Mouse (Mus musculus) thymus, postnatal 10 days (tissue): ENCODE data around the gene Rnaseh2b.
A peak's percentile ranks its signal among the peaks of the same experiment; 100 is the strongest.

Experiments
- DNase-seq, 2 experiments: peaks; one replicate each; pipeline ENCODE4 v3.0.0; 2021; ENCODE audit warnings: low spot score in 2 of 2

Rnaseh2b gene

DNA sequence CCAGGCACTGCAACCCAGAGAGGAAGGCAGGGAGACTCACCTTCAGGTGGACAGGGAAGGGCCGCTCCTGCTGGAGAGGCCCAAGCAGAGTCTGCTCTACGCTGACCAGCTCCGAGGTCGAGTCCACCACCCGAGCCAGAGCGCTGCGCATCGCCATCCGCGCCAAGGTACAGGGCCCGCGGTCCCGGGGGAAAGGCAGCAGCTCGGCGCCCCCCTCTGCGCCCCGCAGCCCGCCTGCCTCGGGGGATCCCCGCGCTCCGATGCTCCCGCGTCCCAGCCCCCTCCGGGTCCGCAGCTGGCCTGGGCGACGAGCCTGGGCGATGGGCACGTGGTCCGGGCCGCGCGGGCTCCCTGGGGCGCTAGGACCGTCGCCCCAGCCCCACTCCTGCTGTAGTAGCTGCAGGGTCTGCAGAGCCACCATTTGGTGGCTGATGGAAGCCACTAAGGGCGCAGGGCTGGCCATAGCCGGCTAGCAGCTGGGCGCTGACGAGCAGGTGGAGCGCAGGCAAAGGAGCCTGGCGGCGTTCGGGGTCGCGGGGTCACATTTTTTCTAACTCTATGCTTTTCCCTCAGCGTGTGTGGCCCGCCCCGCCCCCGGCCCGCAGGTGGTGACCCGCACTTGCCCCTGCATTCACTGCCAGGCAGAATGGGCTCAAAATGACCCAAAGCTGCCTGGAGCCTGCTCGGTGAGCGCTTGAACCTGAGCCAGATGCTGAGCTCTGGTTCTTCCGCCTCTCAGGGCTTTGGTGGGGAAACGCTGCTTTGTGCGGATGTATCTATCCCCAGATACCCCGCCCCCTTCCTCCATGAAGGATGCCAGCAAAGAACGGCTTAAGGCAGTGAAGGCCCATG, at the start of gene Rnaseh2b, which contains the start of gene Dleu7:
Gene Rnaseh2b, plus strand, starts transcription at position 102 of the 852 bp plus-strand sequence.
Gene Dleu7, minus strand, starts transcription at position 560 of the 852 bp plus-strand sequence.
- DNase-seq, result peak; percentile 62 to 71

DNA sequence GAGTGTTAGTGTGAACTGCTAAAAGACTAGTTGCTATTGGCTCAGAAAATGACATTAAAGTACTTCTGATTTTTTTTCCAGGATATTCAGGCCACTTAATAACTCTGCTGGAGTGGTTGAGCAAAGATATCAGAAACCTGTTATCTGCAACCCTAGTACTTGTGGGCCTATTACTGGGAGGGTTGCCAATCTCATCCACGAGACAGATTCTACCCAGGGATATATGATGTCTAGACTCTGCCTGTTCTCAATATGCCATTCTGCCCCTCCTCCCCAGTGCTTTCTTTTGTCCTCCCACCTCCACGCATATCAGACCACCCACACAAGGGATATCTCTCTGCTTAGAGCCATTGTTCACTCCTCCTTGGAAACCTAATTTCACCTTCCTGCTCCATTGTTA, 48.9 kb upstream of the Rnaseh2b start:
- DNase-seq, result no peak

DNA sequence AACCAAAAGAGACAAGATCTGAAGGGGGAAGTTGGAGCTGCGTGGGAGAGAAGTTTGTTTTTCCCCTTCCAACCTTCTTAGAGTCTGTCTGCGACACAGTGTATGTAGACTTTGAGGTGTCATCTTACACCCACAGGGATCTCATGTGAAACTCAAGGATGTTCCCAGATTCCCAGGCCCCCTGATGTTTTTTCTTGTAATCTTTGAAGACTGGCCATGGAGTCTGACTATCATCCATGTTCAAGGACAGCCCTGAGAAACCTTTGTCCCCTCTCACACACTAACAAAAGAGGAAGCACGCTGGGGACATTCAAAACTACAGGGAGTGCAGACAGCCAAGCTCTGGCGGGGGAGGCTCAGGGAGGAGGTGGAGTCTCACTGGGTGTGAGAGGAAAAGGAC, 46.8 kb upstream of the Rnaseh2b start:
- no peak for DNase-seq

DNA sequence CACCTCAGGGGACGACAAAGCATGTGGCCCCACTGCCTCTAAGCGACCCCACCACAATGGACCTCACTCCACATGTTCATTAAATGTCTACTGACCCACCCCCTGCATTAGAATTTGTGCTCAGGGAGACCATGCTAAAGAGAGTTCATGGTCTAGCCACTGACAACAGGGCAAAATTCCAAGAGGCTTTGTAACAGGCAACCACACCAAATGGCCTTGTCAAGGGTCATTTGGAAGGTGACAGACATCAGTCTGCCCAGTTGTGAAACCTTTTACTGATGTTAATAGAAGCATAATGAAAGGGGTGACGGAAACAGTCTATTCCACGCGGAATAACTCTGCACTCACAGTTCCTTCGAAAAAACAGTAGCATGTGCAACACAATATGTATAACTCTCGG, 44.0 kb upstream of the Rnaseh2b start:
- no peak for DNase-seq

DNA sequence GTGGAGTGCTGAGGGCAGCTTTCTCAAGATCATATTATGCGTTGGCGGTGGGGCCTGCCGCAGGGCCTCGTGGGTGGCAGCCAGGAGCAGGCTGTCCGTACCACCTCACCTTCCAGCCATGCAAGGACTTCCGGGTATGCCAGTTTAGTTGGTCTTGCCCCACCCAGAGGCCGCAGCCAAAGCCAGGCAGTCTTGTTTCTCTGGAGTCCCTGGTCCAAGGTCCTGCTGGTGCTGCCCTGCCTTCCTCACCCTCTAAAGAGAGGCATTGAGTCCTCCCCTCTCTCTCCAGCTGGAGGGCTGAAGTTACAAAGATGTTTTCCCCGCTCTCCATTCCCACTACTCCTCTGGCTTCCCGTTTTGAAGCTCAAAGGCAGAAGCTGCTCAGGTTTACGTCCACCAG, 43.6 kb upstream of the Rnaseh2b start:
- no peak for DNase-seq

DNA sequence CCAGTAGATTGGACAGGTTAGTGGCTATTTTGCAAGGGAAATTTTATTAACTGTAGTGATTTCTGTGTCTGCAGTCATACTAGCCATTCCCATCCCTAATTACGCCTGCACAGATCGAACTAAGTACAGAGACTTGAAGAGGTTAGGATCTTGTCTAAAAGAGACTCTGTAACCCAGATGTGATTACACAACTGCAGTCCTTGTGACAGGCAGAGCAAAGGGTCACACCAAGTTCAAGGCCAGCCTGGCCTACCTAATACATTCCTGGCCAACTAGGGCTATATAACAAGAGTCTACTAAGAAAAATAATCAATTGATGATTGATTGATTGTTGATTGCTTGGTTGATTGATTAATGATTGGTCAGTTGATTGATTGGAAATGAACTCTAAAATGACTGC, 43.1 kb upstream of the Rnaseh2b start:
- no peak for DNase-seq

DNA sequence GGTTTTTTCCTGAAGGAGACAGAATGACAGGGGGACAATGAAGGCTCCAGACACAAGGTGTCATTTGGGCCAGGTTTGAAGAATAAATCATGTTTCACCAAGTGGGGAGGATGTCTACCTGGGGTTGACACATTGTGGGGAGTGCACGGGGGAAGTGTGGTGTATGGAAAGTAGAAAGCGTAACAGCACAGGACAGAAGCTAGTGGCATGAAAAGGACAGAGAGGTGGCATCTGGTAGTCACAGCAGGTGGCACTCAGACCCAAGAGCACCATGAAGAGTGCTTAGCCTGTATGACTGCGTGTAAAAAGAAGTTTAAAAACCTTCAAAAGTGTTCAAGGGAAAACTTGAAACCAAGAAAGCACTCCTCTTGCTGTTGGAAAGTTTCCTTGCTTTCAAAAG, 42.3 kb upstream of the Rnaseh2b start:
- no peak for DNase-seq

DNA sequence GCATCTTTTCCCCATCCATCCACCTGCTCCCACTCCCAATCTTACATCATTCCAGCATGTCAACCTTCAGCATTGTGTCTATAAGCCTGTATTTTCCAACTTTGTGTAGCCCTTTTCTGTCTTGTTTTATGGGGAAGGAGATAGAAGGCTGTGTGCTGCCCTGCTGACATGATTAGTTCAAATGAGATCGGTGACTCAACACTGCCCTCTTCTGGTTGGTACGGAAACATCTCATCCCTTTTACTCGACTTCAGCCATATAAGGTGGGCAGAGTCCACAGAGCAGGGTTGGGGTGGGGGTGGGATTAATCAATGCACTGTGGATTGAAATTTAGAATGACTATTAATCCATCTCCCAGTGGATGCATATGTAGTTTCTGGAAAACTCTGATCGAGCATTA, 40.4 kb upstream of the Rnaseh2b start:
- DNase-seq, result peak in 1 of 2 experiments; percentile 68

DNA sequence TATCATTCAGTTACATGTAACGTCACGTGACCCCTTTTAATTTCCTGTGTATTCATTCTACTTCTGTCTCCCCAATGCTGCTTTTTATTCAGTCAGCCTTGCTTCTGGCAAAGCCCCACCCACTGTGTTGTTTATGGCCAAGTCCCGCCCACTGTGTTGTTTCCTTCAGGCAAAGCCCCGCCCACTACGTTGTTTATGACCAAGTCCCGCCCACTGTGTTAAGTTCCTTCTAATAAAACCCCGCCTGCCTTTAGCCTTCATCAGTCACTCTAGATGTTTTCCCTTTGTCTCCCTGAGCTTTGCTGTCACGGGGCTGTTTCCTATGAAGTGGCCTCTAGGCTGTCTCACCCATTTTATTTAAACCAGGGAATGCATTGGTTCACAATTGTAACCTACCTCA, 38.0 kb upstream of the Rnaseh2b start:
- DNase-seq, result no peak

DNA sequence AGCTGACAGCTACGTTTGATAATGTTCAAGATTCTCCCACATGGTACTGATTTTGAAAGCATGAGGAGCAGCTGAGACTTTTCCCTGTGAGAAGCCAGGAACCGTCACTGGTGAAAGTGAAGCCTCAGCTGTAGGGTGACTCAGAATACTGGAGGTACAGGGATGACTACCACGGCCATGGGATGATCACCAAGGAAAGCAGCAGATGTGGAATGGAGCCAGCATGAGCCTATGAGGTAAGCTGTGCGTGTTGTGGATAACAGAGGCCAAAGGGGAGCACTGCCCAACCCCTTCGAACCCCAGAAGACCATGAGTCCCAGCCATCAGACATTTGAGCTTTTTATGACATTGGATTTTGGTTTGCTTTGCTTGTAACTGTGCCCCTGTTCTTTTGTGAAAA, 36.3 kb upstream of the Rnaseh2b start:
- DNase-seq, result no peak

DNA sequence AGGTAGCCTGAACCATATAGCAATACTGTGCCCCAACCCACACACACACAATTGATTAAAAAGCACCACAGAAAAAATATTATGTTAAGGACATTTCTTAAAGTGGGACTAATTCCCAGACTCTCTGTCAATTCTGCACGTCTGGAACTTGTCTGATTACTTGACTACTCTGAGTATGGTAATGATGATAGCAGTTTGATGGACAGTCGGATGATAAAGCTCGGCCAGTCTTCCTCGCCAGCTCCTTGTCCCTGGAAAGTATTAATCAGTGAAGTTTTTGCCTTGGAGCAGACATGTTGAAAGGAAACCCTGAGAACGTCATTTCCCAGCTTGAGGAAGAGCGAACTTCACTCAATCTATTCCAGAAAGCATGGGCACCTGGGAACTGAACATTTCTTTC, 34.3 kb upstream of the Rnaseh2b start:
- DNase-seq, result no peak

DNA sequence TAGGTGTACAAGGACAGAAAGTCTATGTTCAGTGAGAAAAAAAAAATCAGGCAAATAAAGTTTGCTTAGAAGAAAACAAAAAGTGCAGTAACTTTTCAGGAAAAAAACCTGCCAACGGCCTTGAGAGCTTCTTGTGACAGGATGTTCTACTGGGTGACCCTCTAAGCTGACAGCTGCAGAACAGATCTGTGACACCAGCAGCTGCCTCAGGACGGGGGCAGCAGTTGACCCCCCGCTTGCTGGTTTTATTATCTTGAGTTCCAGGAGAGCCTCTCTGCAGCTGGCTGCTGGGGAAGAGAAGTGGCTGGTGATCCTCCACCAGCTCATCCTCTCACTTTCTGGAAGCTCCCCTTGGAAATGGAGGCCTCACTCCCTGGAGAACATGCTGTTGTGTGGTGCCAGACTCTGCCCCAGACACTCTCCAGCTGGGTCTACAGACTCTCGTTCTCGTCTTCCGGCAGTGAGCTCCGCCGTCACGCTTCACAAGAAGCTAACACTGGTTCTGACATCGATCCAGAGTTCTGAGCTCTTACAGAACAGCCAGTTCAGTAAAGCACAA, 33.3 kb upstream of the Rnaseh2b start:
- DNase-seq, result peak; percentile 8 to 12

DNA sequence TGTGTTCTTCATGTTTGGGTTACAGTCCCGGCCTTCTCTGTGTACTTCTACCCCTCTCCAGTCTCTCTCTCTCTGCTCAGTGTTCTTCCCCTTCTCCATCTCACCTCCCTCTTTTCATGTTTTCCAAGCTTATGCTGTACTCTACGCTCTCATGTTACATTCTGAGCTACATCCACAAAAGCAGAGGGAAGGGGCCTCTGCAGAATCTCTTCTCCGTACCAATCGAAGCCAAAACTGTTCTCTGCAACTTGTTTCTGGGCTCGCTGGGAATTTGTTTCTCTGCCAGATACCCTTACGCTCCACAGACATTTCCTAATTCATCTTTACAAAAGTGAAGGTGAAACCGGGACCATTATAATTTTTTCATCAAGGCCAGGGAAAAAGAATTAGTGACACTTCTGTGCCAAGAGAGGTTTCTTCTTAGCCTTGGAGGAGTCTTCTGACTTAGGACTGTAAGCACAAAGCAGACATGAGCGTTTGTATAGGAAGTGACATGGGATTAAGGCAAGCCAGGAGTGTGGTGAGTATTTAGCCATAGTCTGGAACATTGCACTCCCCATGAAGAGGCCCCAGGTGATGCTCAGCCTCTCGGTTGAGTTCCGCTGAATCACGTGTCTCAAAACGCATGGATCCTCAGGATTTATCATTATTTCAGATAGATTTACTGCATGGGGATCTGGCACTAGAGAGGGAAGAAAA, 21.5 kb upstream of the Rnaseh2b start:
- no peak for DNase-seq

DNA sequence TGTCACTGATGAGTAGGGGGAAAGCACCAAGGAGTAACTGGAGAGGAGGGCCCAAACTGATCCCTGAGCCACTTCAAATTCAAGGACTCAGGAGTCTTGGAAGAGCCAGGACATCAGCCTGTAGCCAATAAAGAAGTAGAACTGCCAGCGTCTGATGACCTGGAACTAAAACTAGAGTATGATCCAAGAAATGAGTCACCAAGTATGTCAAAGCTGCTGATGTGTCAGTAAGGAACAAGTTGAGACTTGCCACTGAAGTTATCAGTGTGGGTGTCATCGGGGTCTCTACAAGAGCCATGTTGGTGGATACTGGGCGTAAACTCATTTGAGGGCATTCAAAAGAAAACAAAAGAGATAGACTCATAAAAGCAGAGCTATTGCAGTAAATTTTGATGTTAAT, 18.8 kb upstream of the Rnaseh2b start:
- DNase-seq, result no peak

DNA sequence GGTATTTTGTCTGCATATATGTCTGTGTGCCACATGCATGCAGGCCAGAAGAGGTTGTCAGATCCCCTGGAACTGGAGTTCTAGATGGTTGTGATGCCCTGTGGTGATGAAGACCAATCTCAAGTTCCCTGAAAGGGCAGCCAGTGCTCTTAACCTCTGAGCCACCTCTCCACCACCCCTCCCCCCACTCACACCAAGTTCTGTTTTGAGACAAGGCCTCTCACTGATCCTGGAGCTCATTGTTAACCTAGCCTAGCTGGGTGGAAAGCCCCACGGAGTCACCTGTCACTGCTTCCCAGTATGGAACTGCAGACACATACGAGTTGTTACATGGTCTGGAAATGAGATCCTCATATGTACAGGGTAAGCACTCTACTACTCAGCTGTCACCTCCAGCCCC, 9.4 kb upstream of the Rnaseh2b start:
- DNase-seq, result no peak

DNA sequence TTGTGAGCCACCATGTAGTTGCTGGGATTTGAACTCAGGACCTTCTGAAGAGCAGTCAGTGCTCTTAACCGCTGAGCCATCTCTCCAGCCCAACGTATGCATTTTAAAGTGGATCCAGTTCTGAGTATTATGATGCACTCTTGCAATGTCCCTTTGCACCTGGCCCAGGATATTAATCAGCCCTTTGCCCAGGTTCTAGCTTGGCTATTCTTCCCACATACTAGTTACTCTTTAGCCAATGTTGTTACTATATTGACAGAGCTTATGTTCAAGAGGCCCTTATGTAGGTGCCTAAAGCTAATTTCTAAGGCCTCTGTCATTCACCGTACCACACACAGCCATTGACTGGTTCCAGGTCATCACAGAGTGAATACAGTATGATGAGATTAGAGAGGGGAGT, 3.7 kb upstream of the Rnaseh2b start:
- DNase-seq, result no peak

DNA sequence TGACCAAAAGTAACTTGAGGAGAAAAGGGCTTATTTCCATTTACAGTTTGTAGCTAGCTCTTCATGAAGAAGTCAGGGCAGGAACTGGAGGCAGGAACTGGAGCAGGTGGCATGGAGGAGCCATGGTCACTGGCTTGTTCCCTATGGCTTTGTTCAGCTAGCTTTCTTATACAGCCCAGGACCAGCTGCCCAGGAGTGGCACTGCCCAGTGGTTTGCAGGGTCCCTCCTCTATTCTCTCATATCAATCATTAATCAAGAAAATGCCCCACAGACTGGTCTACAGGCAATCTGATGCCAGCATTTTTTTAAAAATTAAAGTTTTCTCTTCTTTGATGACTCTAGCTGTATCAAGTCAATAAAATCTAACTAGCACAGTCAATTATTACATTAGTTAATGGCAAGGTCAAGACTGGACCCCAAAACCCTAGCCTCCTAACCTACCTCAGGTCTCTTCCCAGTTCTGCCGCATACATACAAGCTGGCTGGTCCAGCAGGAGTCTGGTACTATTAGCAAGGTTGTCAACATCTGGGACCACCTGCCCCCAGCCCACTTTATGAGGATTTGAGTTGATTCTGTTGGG, 892 bp upstream of the Rnaseh2b start:
- no peak for DNase-seq

DNA sequence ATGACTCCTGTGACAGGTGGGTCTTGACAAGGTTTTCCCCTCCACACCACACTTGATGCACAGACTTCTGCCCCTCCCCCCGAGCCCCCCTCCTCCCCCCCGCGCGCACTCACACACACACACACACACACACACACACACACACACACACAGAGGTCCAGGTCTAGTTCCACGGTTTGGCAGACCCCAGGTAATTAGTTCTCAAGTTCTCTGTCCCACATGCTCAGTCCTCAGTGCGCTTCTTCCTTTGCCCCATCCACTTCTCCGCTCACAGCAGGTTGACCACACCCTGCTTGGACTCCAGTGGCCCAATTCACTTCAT, 262 bp upstream of the Rnaseh2b start:
- no peak for DNase-seq

DNA sequence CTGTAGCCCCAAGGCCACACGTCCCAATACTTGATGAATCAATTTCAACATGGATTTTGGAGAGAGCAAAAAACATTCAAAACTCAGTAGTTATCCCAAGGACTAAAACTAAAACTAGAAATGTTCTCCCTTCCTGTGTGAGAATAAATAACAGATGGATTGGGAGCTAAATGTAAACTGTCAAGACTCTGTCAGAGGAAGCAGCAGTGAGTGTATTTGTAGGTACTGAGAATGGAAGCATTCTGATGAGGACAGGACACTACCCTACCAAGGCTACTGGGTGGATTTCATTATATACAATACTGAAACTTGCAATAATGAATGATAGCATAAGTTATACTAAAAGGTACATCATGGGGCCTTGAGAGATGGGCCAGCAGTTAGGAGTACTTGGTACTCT, 6.4 kb downstream of the Rnaseh2b start:
- no peak for DNase-seq

DNA sequence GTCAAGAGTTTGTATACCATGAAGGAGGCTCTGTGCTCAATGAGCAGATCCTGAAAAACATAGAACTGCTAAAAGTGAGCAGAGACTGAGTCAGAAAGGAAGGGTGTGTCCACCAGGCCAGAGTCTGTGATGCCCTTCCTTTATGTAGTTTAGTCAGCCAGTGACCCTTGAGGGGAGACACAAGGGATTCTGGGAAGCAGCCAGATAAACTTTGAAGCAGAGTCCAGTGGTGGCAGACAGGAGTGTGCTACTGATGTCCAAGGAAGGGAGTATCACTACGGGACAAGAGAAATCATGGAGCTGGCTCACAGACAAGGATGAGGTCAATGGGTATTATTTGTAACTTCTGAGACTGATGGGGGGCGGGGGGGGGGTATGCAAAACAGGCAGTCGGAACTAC, 7.6 kb downstream of the Rnaseh2b start:
- no peak for DNase-seq

DNA sequence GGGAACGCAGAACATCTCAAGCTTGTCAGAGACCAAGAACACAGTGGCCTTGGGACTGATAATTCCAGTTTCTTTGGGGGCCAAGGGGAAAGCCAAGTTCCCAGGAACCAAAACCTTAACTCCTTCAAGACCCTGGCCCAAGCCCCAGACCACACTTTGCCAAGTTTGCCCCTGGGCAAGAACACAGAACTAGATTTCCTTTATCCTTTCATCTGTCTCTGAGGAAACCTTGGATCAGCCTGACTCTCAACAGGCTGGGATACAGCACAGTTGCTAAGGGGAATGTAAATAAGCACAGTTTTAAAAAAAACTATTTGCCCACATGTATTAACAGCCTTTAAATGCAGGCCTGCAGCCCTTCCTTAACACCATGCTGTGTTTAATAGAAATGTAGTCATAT, 15.2 kb downstream of the Rnaseh2b start:
- no peak for DNase-seq

DNA sequence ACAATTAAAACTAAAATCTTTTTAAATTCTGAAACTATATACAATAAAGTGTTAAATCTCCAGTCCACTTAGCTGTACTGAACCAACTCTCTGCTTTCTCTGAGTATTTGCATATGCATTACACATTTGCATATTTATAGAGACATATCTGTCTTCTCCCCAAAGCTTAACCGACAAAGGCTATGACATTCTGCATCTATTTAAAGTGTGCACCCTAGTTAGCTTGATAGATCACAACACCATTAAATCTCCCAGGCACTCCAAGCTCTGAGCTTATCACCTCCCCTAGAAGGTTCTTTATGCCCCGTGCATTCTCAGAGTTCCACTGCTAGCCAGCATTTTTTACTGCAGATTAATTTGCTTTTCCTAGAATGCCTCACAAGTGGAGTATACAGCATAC, 16.6 kb downstream of the Rnaseh2b start:
- no peak for DNase-seq

DNA sequence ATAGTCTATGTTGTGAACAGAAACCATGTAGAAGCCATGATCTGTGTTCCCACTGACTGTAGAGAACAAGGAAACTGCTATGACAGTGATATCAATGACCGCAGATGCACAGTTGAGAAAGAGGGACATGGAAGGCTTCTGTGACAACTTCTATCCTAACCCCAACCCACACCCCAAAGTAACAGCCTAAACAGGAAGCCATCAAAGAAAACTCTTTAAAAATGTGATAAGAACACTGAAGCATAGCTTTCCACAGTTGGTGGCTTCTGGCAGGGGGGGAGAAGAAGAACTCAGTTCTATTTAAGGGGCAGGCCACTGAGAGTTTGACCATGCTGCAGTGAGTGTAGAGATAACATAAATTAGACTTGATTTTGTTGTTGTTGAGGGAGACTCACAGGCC, 19.3 kb downstream of the Rnaseh2b start:
- DNase-seq, result no peak
